Mouse (Mus musculus) embryonic fibroblast, embryonic 13.5 days (primary cell): ENCODE data around the gene Wdr60.

ENCODE experiments used
- CTCF ChIP-seq: IDR thresholded peaks from 2 replicates; pipeline ENCODE4 v1.5.1; 2011; ENCODE audit warnings: mild to moderate bottlenecking, control low read depth, low read length, moderate library complexity, borderline replicate concordance; ENCODE audit not compliant: insufficient read depth
- POLR2A ChIP-seq: IDR thresholded peaks from 2 replicates; pipeline ENCODE4 v1.6.1; 2011; ENCODE audit warnings: low read depth, mild to moderate bottlenecking, control low read depth, low read length, moderate library complexity

GRCm38 (mm10) chr12:116293599-116294292 lies 30.9 kb upstream of the Wdr60 start:
- TF ChIP-seq POLR2A (no peak), CTCF (no peak)
